Mouse (Mus musculus) thymus, adult 2 months (tissue): ENCODE measurements around the gene Tbc1d10c. TPM values are rescaled to one million over a fixed set of nuclear protein-coding genes. Genes with fewer than 3 reads are reported as not detected.

ENCODE experiments used
- DNase-seq: peaks from one replicate; pipeline ENCODE4 v3.0.0; 2021
- H3K27ac ChIP-seq: fragments of 200-500 bp; 2 replicates; pipeline ENCODE4 v1.5.1; 2012; ENCODE audit warnings: low read length, control low read depth; ENCODE audit not compliant: control insufficient read depth, insufficient read depth
- H3K27me3 ChIP-seq: fragments of 200-500 bp; 2 replicates; pipeline ENCODE4 v1.6.1; 2012; ENCODE audit warnings: mild to moderate bottlenecking, low read length, moderate library complexity, mixed read lengths; ENCODE audit not compliant: control insufficient read depth, insufficient read depth
- H3K36me3 ChIP-seq: fragments of 200-500 bp; 2 replicates; pipeline ENCODE4 v1.6.1; 2012; ENCODE audit warnings: mild to moderate bottlenecking, low read length, moderate library complexity; ENCODE audit not compliant: control insufficient read depth, insufficient read depth
- H3K4me1 ChIP-seq: fragments of 200-500 bp; replicated peaks from 2 replicates; pipeline ENCODE4 v1.6.1; 2012; ENCODE audit warnings: low read length; ENCODE audit not compliant: control insufficient read depth, insufficient read depth
- H3K4me3 ChIP-seq: fragments of 200-500 bp; 2 replicates; pipeline ENCODE4 v1.5.1; 2012; ENCODE audit warnings: mild to moderate bottlenecking, low read length, control low read depth, moderate library complexity; ENCODE audit not compliant: control insufficient read depth, insufficient read depth
- CTCF ChIP-seq: fragments of 200-500 bp; IDR thresholded peaks from 2 replicates; pipeline ENCODE4 v1.5.1; 2012; ENCODE audit warnings: mild to moderate bottlenecking, control low read depth, low read length, moderate library complexity, borderline replicate concordance; ENCODE audit not compliant: control insufficient read depth, poor library complexity, insufficient read depth; ENCODE audit errors: extremely low read depth
- POLR2A ChIP-seq: fragments of 200-500 bp; IDR thresholded peaks from 2 replicates; pipeline ENCODE4 v1.6.1; 2012; ENCODE audit warnings: mild to moderate bottlenecking, low read length, control low read depth, moderate library complexity; ENCODE audit not compliant: control insufficient read depth, poor library complexity, insufficient read depth; ENCODE audit errors: extremely low read depth
- WGBS: fragments of 180-500 bp; shearing (Covaris S2); methylation state at CpG from one replicate; pipeline ENCODE4 v1.1.7; 2018; 5-methylcytosine and 5-hydroxymethylcytosine counted together
- polyA plus RNA-seq: library from polyadenylated mRNA; depleted of rRNA; stranded (reverse); fragments of >200 nt; gene quantifications from 2 replicates; pipeline ENCODE4 v1.2.3, GENCODE M21; 2012

Tbc1d10c gene
- polyA plus RNA-seq, 1 experiment = 718 TPM

DNA sequence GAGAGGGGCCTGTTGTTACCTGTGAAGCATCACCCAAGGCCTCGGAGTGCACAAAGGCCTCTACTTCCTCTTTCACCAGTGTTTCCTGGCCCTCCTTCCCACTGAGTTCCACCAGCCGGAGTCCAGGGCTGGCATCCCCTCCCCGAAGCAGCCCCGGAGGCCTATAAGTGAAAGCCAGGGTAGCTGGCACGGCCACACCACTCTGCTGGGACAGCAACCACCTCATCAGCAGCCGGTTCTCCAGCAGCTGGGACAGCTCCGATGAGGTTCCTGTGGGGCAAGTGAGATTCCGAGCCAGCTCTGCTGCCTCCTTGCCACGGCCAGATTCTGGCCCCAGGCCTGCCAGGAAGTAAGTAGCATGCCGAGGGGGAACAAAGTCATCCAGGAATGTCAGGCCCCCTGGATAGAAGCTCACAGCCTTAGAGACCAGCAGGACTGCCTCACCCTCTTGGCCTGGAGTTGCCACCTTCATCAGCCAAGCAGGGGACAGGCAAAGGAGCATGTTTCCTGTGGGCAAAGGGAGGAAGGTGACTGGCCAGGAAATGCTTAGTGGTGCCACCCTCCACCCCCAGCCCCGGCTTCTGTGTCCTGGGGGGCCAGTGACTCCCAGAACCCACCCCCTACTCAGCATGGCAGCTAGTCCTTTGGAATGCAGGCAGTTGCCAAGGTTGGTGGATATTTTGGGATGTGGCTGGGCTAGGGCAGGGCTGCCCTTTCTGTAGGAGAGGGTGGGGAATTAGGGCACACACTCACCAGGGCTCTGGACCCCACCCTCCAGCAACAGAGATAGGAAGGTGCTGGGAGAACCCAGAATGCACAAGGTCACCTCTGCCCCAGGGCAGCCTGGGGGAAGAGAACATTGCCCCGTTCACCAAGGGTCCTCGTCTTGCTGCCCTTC is 19.4 kb downstream of the Tbc1d10c start:
- H3K27me3 ChIP-seq = no peaks in the 10 kb centered on the region
- peaks cover 25% of the 10 kb centered on the region for H3K4me1 ChIP-seq
- no peak overlapping the region for H3K27ac ChIP-seq
- no peak overlapping the region for H3K4me3 ChIP-seq
- H3K36me3 ChIP-seq = no peaks in the 10 kb centered on the region
- no peak for DNase-seq
- no peak for TF ChIP-seq POLR2A
- 39% methylated on average over 13 of the region's 13 CpGs for WGBS

GRCm38 (mm10) chr19:4170723-4171392 is 20.2 kb downstream of the Tbc1d10c start:
- no peaks in the 10 kb centered on the region for H3K27me3 ChIP-seq
- DNase-seq = no peak
- WGBS = 81% methylated on average over 10 of the region's 10 CpGs
- TF ChIP-seq POLR2A (no peak), CTCF (no peak)
- peaks cover 25% of the 10 kb centered on the region for H3K4me1 ChIP-seq
- no peaks in the 10 kb centered on the region for H3K36me3 ChIP-seq
- no peak overlapping the region for H3K27ac ChIP-seq
- no peak overlapping the region for H3K4me3 ChIP-seq

GRCm38 (mm10) chr19:4169810-4170209 is 21.3 kb downstream of the Tbc1d10c start:
- H3K36me3 ChIP-seq = no peaks in the 10 kb centered on the region
- H3K27me3 ChIP-seq = no peaks in the 10 kb centered on the region
- peaks cover 25% of the 10 kb centered on the region for H3K4me1 ChIP-seq
- TF ChIP-seq CTCF (no peak), POLR2A (no peak)
- H3K4me3 ChIP-seq = peak overlapping the region; percentile 50
- H3K27ac ChIP-seq = peak overlapping the region; percentile 5; the same call in 1 of the 2 replicates
- no peak for DNase-seq
- 3% methylated on average over 27 of the region's 27 CpGs for WGBS

DNA sequence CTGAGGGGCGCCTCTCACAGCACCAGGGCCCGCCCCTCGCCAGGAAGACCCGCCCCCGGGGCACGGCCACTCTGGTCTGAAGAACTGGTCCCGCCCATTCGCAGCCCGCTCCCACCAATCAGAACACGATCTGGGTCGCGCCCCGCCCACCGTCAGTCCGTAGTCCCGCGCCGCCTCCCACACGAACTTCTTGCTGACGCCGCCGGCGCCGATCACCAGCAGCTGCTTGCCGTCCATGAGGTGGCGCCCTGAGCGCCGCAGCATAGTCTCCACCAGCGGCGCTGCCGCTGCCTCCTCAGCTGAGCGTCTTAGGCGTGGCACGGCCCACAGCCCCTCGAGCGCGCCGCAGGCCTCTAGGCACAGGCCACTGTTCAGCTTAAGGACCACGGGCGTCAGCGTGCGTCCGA is 21.7 kb downstream of the Tbc1d10c start:
- peak overlapping the region; percentile 5; the same call in 1 of the 2 replicates for H3K27ac ChIP-seq
- peaks cover 25% of the 10 kb centered on the region for H3K4me1 ChIP-seq
- H3K36me3 ChIP-seq = no peaks in the 10 kb centered on the region
- TF ChIP-seq CTCF (peak; percentile 95), POLR2A (peak; percentile 93)
- DNase-seq = peak; percentile 99
- no peaks in the 10 kb centered on the region for H3K27me3 ChIP-seq
- peak overlapping the region; percentile 50 for H3K4me3 ChIP-seq
- 2% methylated on average over 43 of the region's 43 CpGs for WGBS

DNA sequence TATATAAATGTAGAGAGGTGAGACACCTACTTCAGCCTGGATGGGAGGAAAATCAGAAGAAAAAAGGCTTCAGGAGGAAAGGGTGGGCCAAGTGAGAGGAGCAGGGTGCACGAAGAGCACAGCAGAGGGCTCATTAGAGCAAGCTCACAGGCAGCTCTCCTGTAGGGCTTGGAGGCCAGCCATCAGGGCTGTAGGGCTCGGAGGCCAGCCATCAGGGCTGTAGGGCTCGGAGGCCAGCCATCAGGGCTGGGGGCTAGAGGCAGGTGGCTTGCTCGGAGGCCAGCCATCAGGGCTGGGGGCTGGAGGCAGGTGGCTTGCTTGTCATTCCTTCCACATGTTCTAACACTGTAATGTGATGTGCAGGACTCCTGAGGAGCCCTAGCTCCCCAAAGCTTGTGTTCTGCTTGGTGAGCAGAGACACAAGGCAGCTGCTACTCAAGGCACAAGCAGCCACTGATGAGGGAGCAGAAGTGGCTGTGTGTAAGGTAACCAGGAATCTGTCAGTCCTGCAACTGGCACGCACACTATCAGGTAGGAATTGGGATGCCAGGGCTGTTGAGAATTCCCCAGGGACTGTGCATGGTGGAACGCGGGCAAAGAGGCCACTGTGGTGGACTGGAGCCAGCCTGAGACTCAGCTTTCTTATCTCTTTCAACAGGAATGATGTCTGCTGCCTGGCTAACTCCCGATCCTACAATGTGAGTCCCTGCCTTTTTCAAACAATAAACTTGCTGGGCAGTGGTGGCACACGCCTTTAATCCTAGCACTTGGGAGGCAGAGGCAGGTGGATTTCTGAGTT is 24.2 kb downstream of the Tbc1d10c start:
- DNase-seq = no peak
- Histone ChIP-seq H3K36me3 (no peaks in the 10 kb centered on the region), H3K27ac (no peak overlapping the region), H3K4me3 (no peak overlapping the region), H3K27me3 (no peaks in the 10 kb centered on the region), H3K4me1 (peaks cover 31% of the 10 kb centered on the region)
- WGBS = 95% methylated on average over 9 of the region's 9 CpGs
- TF ChIP-seq POLR2A (no peak), CTCF (no peak)

DNA sequence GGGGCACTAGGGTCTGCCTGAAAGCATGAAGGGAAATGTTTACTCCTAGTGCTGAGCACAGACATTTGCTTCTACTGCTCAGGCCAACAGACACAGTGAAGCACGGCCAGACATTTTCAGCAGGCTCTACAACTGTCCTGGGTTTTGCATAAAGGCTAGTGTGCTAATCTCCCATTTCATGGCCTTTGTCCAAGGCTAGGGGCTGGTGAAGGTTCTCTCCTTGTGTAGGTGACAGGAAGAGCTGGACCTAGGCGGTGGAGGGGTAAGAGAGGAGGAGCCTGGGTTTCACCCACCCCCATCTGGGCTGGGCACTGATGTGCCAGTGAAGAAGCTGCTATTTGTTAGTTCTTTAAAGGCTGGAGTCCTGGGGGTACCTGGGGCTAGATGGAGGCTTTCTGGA is 26.4 kb downstream of the Tbc1d10c start:
- peaks cover 9% of the 10 kb centered on the region for H3K4me1 ChIP-seq
- WGBS = 87% methylated on average over 2 of the region's 2 CpGs
- H3K27me3 ChIP-seq = no peaks in the 10 kb centered on the region
- H3K27ac ChIP-seq = no peak overlapping the region
- TF ChIP-seq CTCF (no peak), POLR2A (no peak)
- no peak overlapping the region for H3K4me3 ChIP-seq
- no peak for DNase-seq
- H3K36me3 ChIP-seq = no peaks in the 10 kb centered on the region
